Comparison of ENCODE assay signal across 8 mouse cellular contexts in the genomic region with DNA sequence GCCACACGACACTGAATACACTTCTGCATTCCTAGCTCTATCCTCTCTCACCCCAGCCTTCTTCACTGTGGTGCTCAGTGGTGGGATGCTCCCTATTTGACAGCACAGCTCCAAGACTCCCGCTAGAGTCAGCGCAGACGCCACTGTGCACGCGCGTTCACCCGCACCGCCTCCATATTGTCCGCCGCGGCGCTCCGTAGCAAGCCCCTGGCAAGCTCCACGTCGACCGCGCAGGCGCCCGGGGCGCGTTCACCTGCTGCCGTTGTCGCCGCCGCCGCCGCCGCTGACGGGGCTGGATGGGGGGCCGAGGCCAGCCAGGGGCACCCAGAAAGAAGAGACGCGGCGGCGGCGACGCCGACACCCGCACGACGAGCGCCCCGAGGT. TPM values are rescaled to one million over a fixed set of nuclear protein-coding genes. Genes with fewer than 3 reads are reported as not detected.
DNase-seq lines count a peak whose midpoint lies in the region; ATAC-seq and TF ChIP-seq lines count a peak whose summit lies in the region.

Gene Golga4 (plus strand): TSS at position 248 of the 384 bp plus-strand sequence.

- intact Hi-C loops in left cerebral cortex, postnatal 36 days (cut with DNase I) = no loop called here

- no peak for TF ChIP-seq CTCF in intestine, postnatal 0 days (IDR thresholded peaks at IDR 0.05; ENCODE audit: low read depth)

- ATAC-seq in intestine, postnatal 0 days = peak; percentile 79

- H3K36me3 ChIP-seq in embryonic facial prominence, embryonic 10.5 days (replicated peaks) = no peaks in the 10 kb centered on the region; the same call in 1 of the 2 replicates
- no peaks in the 10 kb centered on the region; the same call in 1 of the 2 replicates for H3K36me3 ChIP-seq in intestine, postnatal 0 days (ENCODE audit: control insufficient read depth, insufficient read depth)
- peaks cover 5% of the 10 kb centered on the region for H3K36me3 ChIP-seq in midbrain, embryonic 10.5 days

- H3K27me3 ChIP-seq in embryonic facial prominence, embryonic 10.5 days (replicated peaks; ENCODE audit: low read depth, poor library complexity, severe bottlenecking) = no peaks in the 10 kb centered on the region
- H3K27me3 ChIP-seq in intestine, postnatal 0 days (replicated peaks; ENCODE audit: control insufficient read depth, insufficient read depth, low read length) = no peaks in the 10 kb centered on the region
- no peaks in the 10 kb centered on the region for H3K27me3 ChIP-seq in midbrain, embryonic 10.5 days (ENCODE audit: low read depth, poor library complexity, severe bottlenecking)

- peak within 1 kb of the TSS; percentile 95 for H3K4me2 ChIP-seq in intestine, postnatal 0 days (replicated peaks; ENCODE audit: low read depth)

- H3K9ac ChIP-seq in intestine, postnatal 0 days (ENCODE audit: low read depth, low read length) = peak within 1 kb of the TSS; percentile 93

- peak within 1 kb of the TSS; percentile 98 for H3K4me3 ChIP-seq in embryonic facial prominence, embryonic 10.5 days
- peak within 1 kb of the TSS; percentile 88 for H3K4me3 ChIP-seq in intestine, postnatal 0 days (ENCODE audit: low read depth, low read length)
- peak within 1 kb of the TSS; percentile 94 for H3K4me3 ChIP-seq in midbrain, embryonic 10.5 days

- no peaks in the 10 kb centered on the region for H3K9me3 ChIP-seq in embryonic facial prominence, embryonic 10.5 days
- no peaks in the 10 kb centered on the region for H3K9me3 ChIP-seq in intestine, postnatal 0 days (ENCODE audit: control insufficient read depth)
- H3K9me3 ChIP-seq in midbrain, embryonic 10.5 days (replicated peaks) = no peaks in the 10 kb centered on the region

- H3K27ac ChIP-seq in embryonic facial prominence, embryonic 10.5 days (replicated peaks) = peak within 1 kb of the TSS; percentile 91
- H3K27ac ChIP-seq in intestine, postnatal 0 days (ENCODE audit: low read depth, low read length) = peak within 1 kb of the TSS; percentile 95
- peak within 1 kb of the TSS; percentile 96 for H3K27ac ChIP-seq in midbrain, embryonic 10.5 days (replicated peaks)

- peaks cover 36% of the 10 kb centered on the region for H3K4me1 ChIP-seq in embryonic facial prominence, embryonic 10.5 days
- H3K4me1 ChIP-seq in intestine, postnatal 0 days (replicated peaks; ENCODE audit: control insufficient read depth, insufficient read depth, low read length) = peaks cover 16% of the 10 kb centered on the region
- H3K4me1 ChIP-seq in midbrain, embryonic 10.5 days = peaks cover 26% of the 10 kb centered on the region

- DNase-seq in adrenal gland, postnatal 14 days = peak; percentile 95
- DNase-seq in embryonic facial prominence, embryonic 10.5 days (ENCODE audit: low spot score) = peak; percentile 93
- no peak for DNase-seq in gonadal fat pad, adult 2 months (ENCODE audit: low read depth)
- DNase-seq in left cerebral cortex, postnatal 36 days (ENCODE audit: low spot score in 2 of 2) = peak; percentile 94 to 95
- peak; percentile 88 for DNase-seq in midbrain, embryonic 10.5 days (ENCODE audit: low spot score)
- peak; percentile 93 for DNase-seq in right cerebral cortex, postnatal 4 days
- peak; percentile 86 for DNase-seq in yolk sac, embryonic 10.5 days (ENCODE audit: low spot score)

- WGBS in embryonic facial prominence, embryonic 10.5 days = under 1% methylated on average over 43 of the region's 43 CpGs
- under 1% methylated on average over 43 of the region's 43 CpGs for WGBS in intestine, postnatal 0 days
- under 1% methylated on average over 43 of the region's 43 CpGs for WGBS in midbrain, embryonic 10.5 days

RNA-seq across cellular contexts. Expression of gene Golga4, which starts in this region (rescaled TPM):
- total RNA-seq in adrenal gland, postnatal 14 days (2021) = 103 TPM in 2 replicates
- 41.6 and 43.1 TPM in 2 replicates for polyA plus RNA-seq in embryonic facial prominence, embryonic 10.5 days (2016; fragmentation: Nextera tagmentation; extraction: Ambion mirVana)
- 18.4 and 27.5 TPM in 2 replicates for polyA plus RNA-seq in gonadal fat pad, adult 2 months (2012; rRNA removed)
- polyA plus RNA-seq in intestine, postnatal 0 days (2015; fragmentation: Nextera tagmentation; extraction: Ambion mirVana) = 52.5 and 57.4 TPM in 2 replicates
- 100 to 1,000 TPM in 1 of 2 experiments, 10 to 100 TPM in 1; 84.1 to 116 TPM for total RNA-seq in left cerebral cortex, postnatal 36 days (2021)
- 39.2 and 40.8 TPM in 2 replicates for polyA plus RNA-seq in midbrain, embryonic 10.5 days (2016; fragmentation: Nextera tagmentation; extraction: Ambion mirVana)
